Mouse (Mus musculus) heart, embryonic 16.5 days (tissue): ENCODE measurements around the gene Arl2bp. TPM values are rescaled to one million over a fixed set of nuclear protein-coding genes. Genes with fewer than 3 reads are reported as not detected.

Experiments
- ATAC-seq: fragments of 200-750 bp; cut with Nextera tagmentation; replicated peaks from 2 replicates; pipeline ENCODE4 v1.8.0; 2017; ENCODE audit warnings: moderate number of reproducible peaks; ENCODE audit not compliant: insufficient read depth, low FRiP score; ENCODE audit errors: extremely low read depth
- H3K27ac ChIP-seq: fragments of 300-500 bp; sonication (generic); 2 replicates; pipeline ENCODE4 v1.5.1; 2014; ENCODE audit warnings: mild to moderate bottlenecking, low read length, control low read depth, moderate library complexity
- H3K27me3 ChIP-seq: fragments of 300-500 bp; sonication (generic); 2 replicates; pipeline ENCODE4 v1.6.1; 2014; ENCODE audit warnings: low read length, mixed read lengths; ENCODE audit not compliant: control insufficient read depth, insufficient read depth
- H3K36me3 ChIP-seq: fragments of 300-500 bp; sonication (generic); 2 replicates; pipeline ENCODE4 v1.6.1; 2014; ENCODE audit not compliant: control insufficient read depth, insufficient read depth
- H3K4me1 ChIP-seq: fragments of 300-500 bp; sonication (generic); 2 replicates; pipeline ENCODE4 v1.6.1; 2014; ENCODE audit warnings: low read length, mixed read lengths; ENCODE audit not compliant: control insufficient read depth, insufficient read depth
- H3K4me2 ChIP-seq: fragments of 300-500 bp; sonication (generic); 2 replicates; pipeline ENCODE4 v1.6.1; 2014; ENCODE audit warnings: low read depth, mild to moderate bottlenecking, control low read depth, low read length
- H3K4me3 ChIP-seq: fragments of 300-500 bp; sonication (generic); 2 replicates; pipeline ENCODE4 v1.5.1; 2014; ENCODE audit warnings: mild to moderate bottlenecking, control low read depth, low read length
- H3K9ac ChIP-seq: fragments of 300-500 bp; sonication (generic); 2 replicates; pipeline ENCODE4 v1.6.1; 2014; ENCODE audit warnings: low read length, control low read depth
- H3K9me3 ChIP-seq: fragments of 300-500 bp; sonication (generic); replicated peaks from 2 replicates; pipeline ENCODE4 v1.6.1; 2016; ENCODE audit warnings: low read length; ENCODE audit not compliant: control insufficient read depth
- WGBS: fragments of 180-500 bp; shearing (Covaris S2); extraction: QIAGEN DNeasy Blood & Tissue Kit; methylation state at CpG from one replicate; pipeline ENCODE4 v1.1.7; 2014; 5-methylcytosine and 5-hydroxymethylcytosine counted together
- polyA plus RNA-seq: library from polyadenylated mRNA; unstranded; fragments of >200 nt; fragmentation: Nextera tagmentation; extraction: Ambion mirVana; gene quantifications from 2 replicates; pipeline ENCODE4 v1.2.1, GENCODE M21; 2015

The Arl2bp gene
- polyA plus RNA-seq, 1 experiment from 2014 or later: 116 TPM

- Histone ChIP-seq H3K4me3 (no peak overlapping the region), H3K9me3 (no peaks in the 10 kb centered on the region), H3K4me2 (no peak overlapping the region), H3K36me3 (no peaks in the 10 kb centered on the region), H3K9ac (no peak overlapping the region), H3K4me1 (peaks cover 8% of the 10 kb centered on the region; the same call in 1 of the 2 replicates), H3K27me3 (peaks cover 25% of the 10 kb centered on the region), H3K27ac (no peak overlapping the region)
- ATAC-seq: no peak
- 71% methylated on average over 4 of the region's 4 CpGs for WGBS
Measured at GRCm38 (mm10) chr8:94700421-94700935, 34.1 kb downstream of the Arl2bp start.

- Histone ChIP-seq H3K36me3 (no peaks in the 10 kb centered on the region), H3K4me1 (peaks cover 9% of the 10 kb centered on the region), H3K9ac (no peak overlapping the region), H3K27me3 (peaks cover 8% of the 10 kb centered on the region), H3K27ac (no peak overlapping the region), H3K9me3 (no peaks in the 10 kb centered on the region), H3K4me3 (no peak overlapping the region), H3K4me2 (peak overlapping the region; percentile 86; the same call in 1 of the 2 replicates)
- 76% methylated on average over 3 of the region's 3 CpGs for WGBS
- ATAC-seq: no peak
Measured at GRCm38 (mm10) chr8:94702156-94702555, 35.8 kb downstream of the Arl2bp start.

- H3K4me1 ChIP-seq: peaks cover 12% of the 10 kb centered on the region
- peak; percentile 86 for ATAC-seq
- H3K27ac ChIP-seq: peak overlapping the region; percentile 25; the same call in 1 of the 2 replicates
- no peaks in the 10 kb centered on the region for H3K9me3 ChIP-seq
- H3K4me2 ChIP-seq: peak overlapping the region; percentile 86
- peak overlapping the region; percentile 60 for H3K9ac ChIP-seq
- H3K27me3 ChIP-seq: peaks cover under 1% of the 10 kb centered on the region
- WGBS: under 1% methylated on average over 35 of the region's 35 CpGs
- H3K36me3 ChIP-seq: no peaks in the 10 kb centered on the region
- peak overlapping the region; percentile 75 for H3K4me3 ChIP-seq
Measured at GRCm38 (mm10) chr8:94702844-94703813, 36.7 kb downstream of the Arl2bp start.

GRCm38 (mm10) chr8:94703972-94704668, 37.7 kb downstream of the Arl2bp start:
- Histone ChIP-seq H3K4me3 (peak overlapping the region; percentile 54), H3K9ac (peak overlapping the region; percentile 64), H3K27me3 (no peaks in the 10 kb centered on the region; the same call in 1 of the 2 replicates), H3K36me3 (no peaks in the 10 kb centered on the region), H3K4me1 (peaks cover 12% of the 10 kb centered on the region), H3K27ac (no peak overlapping the region), H3K9me3 (no peaks in the 10 kb centered on the region), H3K4me2 (peak overlapping the region; percentile 86)
- peak; percentile 89 for ATAC-seq
- under 1% methylated on average over 35 of the region's 35 CpGs for WGBS

GRCm38 (mm10) chr8:94704669-94704984, 38.2 kb downstream of the Arl2bp start:
- Histone ChIP-seq H3K27ac (no peak overlapping the region), H3K4me1 (peaks cover 12% of the 10 kb centered on the region), H3K27me3 (no peaks in the 10 kb centered on the region), H3K9me3 (no peaks in the 10 kb centered on the region), H3K36me3 (no peaks in the 10 kb centered on the region), H3K9ac (peak overlapping the region; percentile 64), H3K4me2 (peak overlapping the region; percentile 84), H3K4me3 (peak overlapping the region; percentile 54)
- WGBS: 18% methylated on average over 9 of the region's 9 CpGs
- ATAC-seq: no peak

- Histone ChIP-seq H3K9me3 (no peaks in the 10 kb centered on the region), H3K9ac (no peak overlapping the region), H3K27me3 (no peaks in the 10 kb centered on the region), H3K4me3 (no peak overlapping the region), H3K4me2 (no peak overlapping the region), H3K4me1 (peaks cover 12% of the 10 kb centered on the region), H3K36me3 (no peaks in the 10 kb centered on the region), H3K27ac (no peak overlapping the region)
- 66% methylated on average over 10 of the region's 10 CpGs for WGBS
- no peak for ATAC-seq
Measured at GRCm38 (mm10) chr8:94705581-94706245, 39.3 kb downstream of the Arl2bp start.

- Histone ChIP-seq H3K4me1 (peaks cover 17% of the 10 kb centered on the region), H3K9me3 (no peaks in the 10 kb centered on the region), H3K27ac (no peak overlapping the region), H3K36me3 (no peaks in the 10 kb centered on the region), H3K4me2 (no peak overlapping the region), H3K9ac (no peak overlapping the region), H3K27me3 (no peaks in the 10 kb centered on the region), H3K4me3 (no peak overlapping the region)
- WGBS: 53% methylated on average over 9 of the region's 9 CpGs
- ATAC-seq: no peak
Measured at GRCm38 (mm10) chr8:94706732-94707395, 40.5 kb downstream of the Arl2bp start.

- Histone ChIP-seq H3K9ac (no peak overlapping the region), H3K27ac (no peak overlapping the region), H3K4me3 (no peak overlapping the region), H3K27me3 (no peaks in the 10 kb centered on the region), H3K36me3 (no peaks in the 10 kb centered on the region), H3K4me1 (peaks cover 13% of the 10 kb centered on the region), H3K9me3 (no peaks in the 10 kb centered on the region), H3K4me2 (no peak overlapping the region)
- no peak for ATAC-seq
- WGBS: 57% methylated on average over 8 of the region's 8 CpGs
Measured at GRCm38 (mm10) chr8:94710336-94710735, 43.9 kb downstream of the Arl2bp start.
